Mouse (Mus musculus) embryo, embryonic 10 days (tissue): ENCODE results near the gene Klhl20.

Source experiments
- DNase-seq: peaks from one replicate; pipeline ENCODE4 v3.0.0-alpha.2; 2015; ENCODE audit warnings: low spot score

The Klhl20 gene

GRCm38 (mm10) chr1:161071272-161071620 lies 60.1 kb downstream of the Klhl20 start:
- peak; percentile 20 for DNase-seq

- peak; percentile 98 for DNase-seq
Observed at GRCm38 (mm10) chr1:161070352-161071271, 60.7 kb downstream of the Klhl20 start, which contains the start of the genes Dars2 and Cenpl. Dars2 (minus strand) TSS chr1:161070658. Cenpl (plus strand) TSS chr1:161070713.

GRCm38 (mm10) chr1:161063351-161063750 lies 68.0 kb downstream of the Klhl20 start:
- no peak for DNase-seq

GRCm38 (mm10) chr1:161057164-161057563 lies 74.1 kb downstream of the Klhl20 start:
- no peak for DNase-seq

GRCm38 (mm10) chr1:161046972-161047371 lies 84.3 kb downstream of the Klhl20 start:
- no peak for DNase-seq

GRCm38 (mm10) chr1:161041261-161042020 lies 89.9 kb downstream of the Klhl20 start:
- no peak for DNase-seq

GRCm38 (mm10) chr1:161040855-161041254 lies 90.5 kb downstream of the Klhl20 start:
- DNase-seq = no peak

- no peak for DNase-seq
Observed at GRCm38 (mm10) chr1:161040426-161040770, 90.9 kb downstream of the Klhl20 start.

GRCm38 (mm10) chr1:161039741-161040425 lies 91.4 kb downstream of the Klhl20 start:
- peak; percentile 82 for DNase-seq

- DNase-seq = peak; percentile 69
Observed at GRCm38 (mm10) chr1:161038968-161039721, 92.2 kb downstream of the Klhl20 start.
